Mouse (Mus musculus) kidney, adult 18-20 months (tissue): ENCODE measurements at regions not wholly inside any gene's neighbourhood (a gene's known extent, or its start where the extent isn't known, plus 50 kb on each side); places are given as distances from the start of the nearest gene placed in this dataset.

Experiments used
- DNase-seq: peaks from one replicate; pipeline ENCODE4 v3.0.0; 2021

DNA sequence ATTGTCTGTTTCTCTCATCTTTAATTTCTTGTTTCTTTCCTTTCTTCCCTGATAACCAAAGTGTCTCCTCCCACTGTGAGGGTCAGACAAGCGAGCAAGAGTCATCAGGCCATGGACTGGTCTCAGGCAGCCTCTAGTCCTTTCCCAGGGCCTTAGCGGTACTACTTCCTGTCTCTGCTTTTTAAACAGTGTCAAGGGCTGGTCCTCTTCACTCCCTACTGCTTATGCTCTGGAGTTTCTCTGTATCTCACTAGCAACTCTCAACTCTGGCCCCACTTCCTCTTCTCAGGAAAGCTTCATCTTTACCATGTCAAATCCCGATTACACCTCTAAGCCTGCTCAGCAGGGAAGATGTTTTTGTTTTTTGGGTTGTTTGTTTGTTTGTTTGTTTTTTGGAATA, 124.1 kb downstream of the Pten start:
- no peak for DNase-seq

GRCm38 (mm10) chr19:32884279-32884678, 127.0 kb downstream of the Pten start:
- DNase-seq: no peak

DNA sequence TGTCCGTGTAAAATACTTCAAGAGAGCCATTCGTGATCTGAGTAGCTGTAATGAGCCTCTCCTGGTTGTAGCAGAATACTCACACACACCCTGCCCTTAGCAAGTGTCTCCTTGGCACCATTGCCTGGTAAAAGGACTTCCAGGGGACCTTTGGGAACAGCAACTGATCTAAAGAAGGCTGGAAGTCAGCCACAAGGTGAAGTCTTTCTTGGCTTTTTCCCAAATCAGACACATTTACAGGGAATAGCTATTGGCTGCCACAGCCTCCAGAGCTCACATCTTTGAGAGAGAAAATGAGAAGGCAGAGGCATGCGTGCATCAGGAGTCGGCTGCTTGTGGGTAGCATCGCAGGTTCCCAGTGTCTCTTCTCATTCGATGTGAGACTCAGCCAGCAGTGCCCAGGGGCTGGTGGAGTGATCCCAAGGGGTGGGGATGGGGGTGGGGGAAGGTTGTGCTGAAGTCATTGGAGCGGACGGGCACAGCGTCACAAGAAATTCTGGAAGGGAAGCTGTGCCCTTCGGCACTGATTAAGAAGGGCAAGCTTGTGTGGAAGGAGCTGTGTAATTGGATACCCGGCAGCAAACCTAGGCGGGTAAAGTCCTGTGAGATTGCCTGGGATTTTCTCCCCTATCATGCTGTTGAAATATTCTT, 128.3 kb downstream of the Pten start:
- DNase-seq: no peak

DNA sequence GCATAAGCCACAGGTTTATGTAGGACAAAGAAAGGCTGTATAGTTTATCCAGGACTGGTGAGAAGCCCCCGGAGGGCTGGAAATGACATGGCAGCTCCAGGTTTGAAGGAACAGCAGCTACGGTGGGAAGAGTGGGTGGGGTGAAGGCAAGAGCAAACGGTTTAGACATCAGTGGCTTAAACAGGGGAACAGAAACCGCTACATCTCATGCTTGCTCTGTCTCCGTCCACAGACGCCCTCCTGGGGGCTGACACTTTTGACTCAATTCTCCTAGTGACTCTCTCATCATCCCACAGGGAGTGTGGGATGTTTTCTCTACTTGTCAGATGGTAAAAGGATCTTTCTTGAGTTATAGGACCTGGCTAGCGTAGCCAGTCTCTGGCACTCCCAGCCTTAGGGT, 129.9 kb downstream of the Pten start:
- DNase-seq: no peak

DNA sequence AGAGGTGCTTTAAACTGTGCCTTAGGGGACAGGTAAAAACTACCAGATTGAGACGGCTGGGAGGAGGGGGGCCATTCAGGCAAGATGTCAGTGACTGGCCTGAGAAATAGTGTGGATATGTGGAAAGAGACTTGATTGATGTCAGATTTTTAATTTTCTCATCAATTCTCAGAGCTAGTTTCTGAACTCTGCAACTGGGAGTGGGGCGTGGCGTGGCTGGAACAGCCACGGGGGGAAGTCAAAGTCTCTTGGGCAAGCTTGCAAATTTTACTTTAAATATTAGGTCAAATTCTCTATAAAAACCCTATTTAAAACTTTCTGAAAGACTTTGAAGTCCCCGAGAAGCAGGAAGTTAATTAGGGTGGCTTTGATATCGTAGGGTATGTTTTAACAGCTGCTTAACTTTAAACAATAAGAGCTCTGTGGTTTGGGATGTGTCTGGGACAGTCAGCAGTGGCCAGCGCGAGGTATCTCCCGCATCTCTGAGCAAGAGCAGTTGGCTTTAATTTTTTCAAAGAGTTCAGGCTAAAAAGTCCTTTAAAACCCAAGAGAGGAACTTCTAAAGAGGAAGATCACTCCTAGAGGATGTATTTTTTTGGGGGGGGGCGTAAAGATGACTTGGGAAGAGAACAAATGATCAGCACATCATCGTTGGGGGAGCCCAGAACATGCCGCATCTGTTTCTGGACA, 131.5 kb downstream of the Pten start:
- no peak for DNase-seq

GRCm38 (mm10) chr19:32890801-32891200, 133.5 kb downstream of the Pten start:
- no peak for DNase-seq

GRCm38 (mm10) chr19:32892469-32892868, 135.2 kb downstream of the Pten start:
- no peak for DNase-seq

DNA sequence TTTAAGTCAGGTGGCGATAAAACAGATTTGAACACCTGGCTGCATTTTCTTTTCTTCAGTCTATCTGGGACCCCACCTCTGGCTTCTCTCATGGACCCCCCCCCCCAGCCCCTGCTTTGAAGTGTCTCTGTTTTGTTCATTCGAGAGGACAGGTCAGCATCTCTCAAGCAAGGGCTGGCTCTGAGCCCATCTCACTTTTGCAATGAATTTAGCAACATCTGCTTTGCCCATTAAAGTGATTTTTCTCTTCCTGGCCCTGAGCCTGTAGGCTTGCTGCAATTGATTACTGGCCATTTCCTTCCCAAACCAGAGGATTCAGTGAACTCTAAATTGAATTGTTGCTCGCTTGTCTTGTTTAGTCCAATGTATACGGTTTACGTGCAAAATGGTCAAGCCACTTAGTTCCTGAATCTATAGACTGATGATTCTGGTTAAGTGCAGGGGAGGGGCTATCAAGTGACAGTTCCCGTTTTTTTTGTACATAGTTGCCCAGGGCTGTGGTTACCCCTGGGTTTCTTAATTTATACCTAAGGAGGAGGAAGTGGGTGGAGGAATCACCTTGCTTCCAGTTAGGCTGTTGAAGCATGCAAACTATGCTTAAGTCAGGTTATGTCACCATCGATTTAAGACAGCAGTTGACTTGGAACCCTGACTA, 146.3 kb downstream of the Pten start:
- DNase-seq: no peak

- no peak for DNase-seq
These were observed 147.2 kb downstream of the Pten start for GRCm38 (mm10) chr19:32904517-32904916.

DNA sequence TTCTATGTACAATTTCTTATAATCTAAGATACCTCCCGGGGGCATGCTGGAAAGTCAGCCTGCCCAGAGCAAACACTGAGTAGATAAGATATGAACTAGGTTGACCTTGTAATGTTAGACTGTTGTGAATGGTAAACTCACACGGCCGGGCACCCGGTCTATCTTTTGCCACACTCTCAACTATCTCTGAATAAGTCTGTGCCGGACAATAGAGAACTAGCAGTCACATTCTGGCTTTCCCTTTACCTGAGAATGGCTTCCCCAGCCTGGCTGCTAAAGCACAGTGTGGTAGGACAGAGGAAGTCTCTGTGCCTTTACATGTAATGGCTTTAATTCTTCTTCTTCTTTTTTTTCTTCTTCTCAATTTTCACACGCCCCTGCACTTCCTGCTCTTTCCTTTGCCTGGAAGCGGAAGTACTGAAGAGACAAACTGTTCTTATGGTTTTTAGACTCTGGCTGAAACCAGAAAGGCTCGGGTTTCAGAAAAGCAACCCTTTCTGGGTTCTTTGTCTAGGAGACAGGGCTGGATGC, 148.7 kb downstream of the Pten start:
- DNase-seq: no peak

- no peak for DNase-seq
These were observed 149.5 kb downstream of the Pten start for GRCm38 (mm10) chr19:32906820-32907219.

- DNase-seq: no peak
These were observed 152.8 kb downstream of the Pten start for GRCm38 (mm10) chr19:32910050-32910462.

DNA sequence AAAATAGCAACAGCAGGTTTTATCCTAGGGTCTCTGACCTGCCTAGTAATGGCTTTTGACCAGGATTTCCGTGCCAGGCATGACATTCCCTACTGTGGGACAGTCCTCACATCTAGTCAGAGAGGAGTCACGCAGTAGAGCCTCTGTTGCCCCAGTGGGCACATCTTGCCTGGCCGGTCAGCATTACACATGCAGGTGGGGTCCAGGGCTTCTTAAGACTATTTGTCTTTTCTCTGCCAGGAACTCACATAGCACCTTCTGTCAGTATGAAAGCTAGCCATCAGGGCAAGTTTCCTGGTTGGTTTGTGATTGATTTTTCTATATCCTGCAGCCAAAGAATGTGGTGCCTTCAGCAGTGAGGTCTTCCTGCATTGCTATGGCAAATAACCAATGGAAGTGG, 155.0 kb downstream of the Pten start:
- DNase-seq: no peak

DNA sequence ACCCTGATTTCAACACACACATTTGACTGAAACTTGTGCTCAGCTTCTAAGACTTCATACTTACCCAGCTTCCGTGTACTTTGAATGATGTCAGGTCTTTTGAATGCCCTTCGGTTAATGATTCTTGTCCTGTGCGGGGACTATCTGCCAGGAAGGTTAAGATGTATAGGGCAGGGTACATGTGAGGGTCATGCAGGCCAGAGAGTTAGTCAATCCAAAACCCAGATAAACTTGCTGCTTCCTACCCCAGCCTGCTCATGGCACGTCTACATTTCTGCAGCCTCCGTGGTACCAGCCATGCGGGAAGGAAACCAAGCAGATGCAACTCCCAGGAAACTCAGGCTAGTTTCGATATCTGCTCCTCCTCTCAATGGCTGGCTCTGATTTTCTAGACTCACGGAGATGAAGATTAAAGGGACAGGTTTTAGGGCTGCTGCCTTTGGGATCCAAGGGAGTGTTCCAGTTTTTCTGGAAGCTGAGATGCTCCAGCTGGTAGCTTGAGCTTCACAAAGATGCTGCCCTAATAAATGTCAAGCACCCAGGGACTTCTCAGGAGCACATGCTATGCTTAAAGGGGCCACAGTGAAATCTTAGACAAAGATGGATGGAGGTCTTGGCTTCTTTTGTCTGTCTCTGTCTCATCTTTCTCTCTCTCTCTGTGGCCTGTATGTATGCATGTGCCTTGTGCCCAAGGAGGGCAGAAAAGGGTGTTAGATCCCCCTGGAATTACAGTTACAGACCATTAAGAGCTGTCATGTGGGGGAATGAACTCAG, 159.4 kb downstream of the Pten start:
- no peak for DNase-seq

DNA sequence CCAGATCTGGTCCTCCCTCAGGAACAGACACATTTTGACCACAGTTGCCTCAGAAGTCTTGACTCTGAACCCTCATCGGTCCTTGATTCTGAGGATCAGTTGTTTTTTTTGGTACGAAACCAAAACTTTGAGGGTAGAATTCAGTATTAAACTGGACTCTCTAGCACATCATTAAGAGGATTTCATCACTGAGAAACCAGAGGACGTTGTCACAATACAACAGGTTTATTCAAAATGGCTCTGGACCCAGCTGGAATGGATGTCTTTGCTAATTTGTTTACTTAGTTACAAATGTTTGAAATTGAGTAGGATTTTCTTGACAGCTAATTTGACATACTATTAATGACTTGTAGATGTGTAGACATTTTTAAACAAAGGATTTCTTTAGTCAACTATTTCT, 163.7 kb downstream of the Pten start:
- DNase-seq: no peak

DNA sequence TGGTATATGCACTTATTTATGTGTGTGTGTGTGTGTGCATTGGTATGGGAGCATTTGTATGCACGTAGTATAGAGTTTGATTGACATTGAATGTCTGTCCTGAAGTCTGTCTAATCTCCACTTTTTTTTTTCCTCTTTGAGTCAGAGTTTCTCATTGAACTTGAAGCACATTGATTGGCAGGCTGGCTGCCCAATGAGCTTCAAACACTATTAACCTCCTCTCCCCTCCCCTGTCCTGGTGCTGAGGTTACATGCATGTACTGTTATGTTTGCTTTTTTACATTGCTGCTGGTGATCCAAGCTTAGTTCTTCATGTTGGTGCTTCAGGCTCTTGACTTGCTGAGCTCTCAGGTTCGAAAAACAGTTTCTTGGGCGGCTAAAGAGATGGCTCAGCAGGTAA, 166.6 kb downstream of the Pten start:
- no peak for DNase-seq

GRCm38 (mm10) chr19:32925628-32926505, 168.6 kb downstream of the Pten start:
- no peak for DNase-seq

- no peak for DNase-seq
These were observed 169.3 kb downstream of the Pten start for GRCm38 (mm10) chr19:32926571-32926970.

- no peak for DNase-seq
These were observed 176.4 kb downstream of the Pten start for GRCm38 (mm10) chr19:32933676-32934075.

DNA sequence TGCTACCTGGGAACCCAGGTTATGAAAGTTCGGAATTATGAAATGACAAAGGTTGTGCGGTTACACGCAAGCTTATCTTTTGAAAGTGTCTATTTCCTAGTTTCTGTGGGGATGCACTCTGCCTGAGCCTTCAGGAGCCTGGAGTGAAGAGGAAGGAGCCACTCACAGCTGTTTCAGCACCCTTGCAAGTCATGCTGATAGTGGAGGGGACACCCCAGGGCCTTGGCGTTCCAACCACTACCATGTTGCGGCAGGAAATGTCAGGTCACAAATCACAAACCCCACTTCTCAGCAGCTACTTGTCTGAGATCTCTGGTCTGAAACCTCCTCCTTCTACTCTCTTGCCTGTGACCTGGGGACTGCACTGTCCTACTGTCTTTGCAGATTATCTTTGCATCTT, 178.3 kb downstream of the Pten start:
- DNase-seq: no peak

GRCm38 (mm10) chr19:32937591-32937990, 180.3 kb downstream of the Pten start:
- DNase-seq: no peak

DNA sequence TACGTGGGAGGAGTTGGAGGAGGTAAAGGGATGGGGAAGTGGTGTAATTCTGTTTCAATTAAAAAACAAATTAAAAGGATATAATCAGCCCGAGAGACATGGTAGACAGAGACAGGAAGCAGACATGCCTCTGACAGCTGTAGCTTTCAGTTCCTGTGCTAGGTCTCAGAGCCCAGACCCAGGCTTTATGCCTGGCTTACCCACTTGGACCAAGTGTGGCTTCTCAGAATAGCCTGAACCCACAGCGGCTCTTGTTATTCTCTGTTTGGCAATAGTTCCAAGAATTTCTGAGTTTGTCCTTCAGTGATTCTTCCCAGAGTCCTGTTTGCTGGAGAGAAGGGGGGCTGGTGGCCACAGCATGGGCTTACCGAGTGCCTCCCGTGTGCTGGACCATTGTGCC, 182.4 kb downstream of the Pten start:
- no peak for DNase-seq
